Mouse (Mus musculus) bone marrow macrophage, adult 2 months (primary cell): ENCODE results near the gene Alox8.

ENCODE experiments used
- CTCF ChIP-seq: IDR thresholded peaks from 2 replicates; pipeline ENCODE4 v1.5.1; 2012; ENCODE audit warnings: low read depth, mild to moderate bottlenecking, low read length, moderate library complexity
- POLR2A ChIP-seq: IDR thresholded peaks from 2 replicates; pipeline ENCODE4 v1.6.1; 2012; ENCODE audit warnings: mild to moderate bottlenecking, low read depth, low read length, borderline replicate concordance

GRCm38 (mm10) chr11:69180120-69180519 is 17.5 kb downstream of the Alox8 start:
- TF ChIP-seq POLR2A, result no peak
- TF ChIP-seq CTCF, result no peak
